1 mouse cellular context compared by ENCODE assay signal in the genomic region with DNA sequence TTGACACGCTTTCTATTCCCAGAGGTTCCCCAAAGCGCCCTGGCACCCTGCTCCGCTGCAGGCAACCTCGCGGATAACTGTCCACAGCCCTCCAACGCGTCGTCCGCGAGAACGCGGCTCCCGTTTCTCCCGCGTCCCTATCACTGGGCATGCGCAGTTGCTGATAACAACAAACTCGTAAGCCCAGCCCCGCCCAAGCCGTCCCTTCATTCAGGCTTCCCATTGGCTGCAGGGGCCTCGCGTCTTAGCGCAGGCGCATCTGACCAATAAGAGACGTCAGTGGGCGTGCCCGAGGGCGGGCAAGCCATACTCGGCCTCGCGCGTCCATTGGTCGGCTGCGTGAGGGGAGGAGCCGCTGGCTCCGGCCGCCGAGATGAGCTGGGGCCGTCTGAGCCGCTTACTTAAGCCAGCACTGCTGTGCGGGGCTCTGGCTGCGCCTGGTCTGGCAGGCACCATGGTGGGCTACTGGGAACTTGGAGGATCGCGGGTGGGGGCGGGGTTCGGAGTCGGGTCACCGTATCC.
A peak's percentile ranks its signal among the peaks of the same experiment; 100 is the strongest.
TF ChIP-seq lines count a peak whose summit lies in the region.

No protein-coding gene starts in this region.

TF ChIP-seq in MEL, 35 proteins besides CTCF, POLR2A, EP300 and RAD21:
- peak; percentile 69 for TF ChIP-seq MXI1 (IDR thresholded peaks at IDR 0.05; ENCODE audit: low read depth, low read length)
- no peak for TF ChIP-seq MYB (IDR thresholded peaks at IDR 0.05; ENCODE audit: low read depth, low read length)
- no peak for TF ChIP-seq USF1 (IDR thresholded peaks at IDR 0.05; ENCODE audit: low read depth, low read length)
- no peak for TF ChIP-seq ZC3H11A (IDR thresholded peaks at IDR 0.05; ENCODE audit: low read depth, low read length)
- TF ChIP-seq BHLHE40 (IDR thresholded peaks at IDR 0.05; ENCODE audit: borderline replicate concordance, low read depth, low read length), result no peak
- TF ChIP-seq GATA1 (IDR thresholded peaks at IDR 0.05; ENCODE audit: low read depth, low read length), result peak; percentile 78
- no peak; the same call in 1 of the 2 replicates for TF ChIP-seq KAT2A (conservative IDR thresholded peaks at IDR 0.05; ENCODE audit: low read depth, low read length)
- TF ChIP-seq NRF1 (IDR thresholded peaks at IDR 0.05; ENCODE audit: insufficient read depth, low read depth, low read length, poor library complexity, severe bottlenecking), result peak; percentile 91
- TF ChIP-seq POLR2AphosphoS2 (IDR thresholded peaks at IDR 0.05; ENCODE audit: low read length), result peak; percentile 97
- TF ChIP-seq POLR2AphosphoS5 (IDR thresholded peaks at IDR 0.05; ENCODE audit: borderline replicate concordance, low read depth, low read length), result no peak; the same call in 1 of the 2 replicates
- TF ChIP-seq SMC3 (IDR thresholded peaks at IDR 0.05; ENCODE audit: low read depth, low read length), result no peak
- TF ChIP-seq HCFC1 (IDR thresholded peaks at IDR 0.05; ENCODE audit: low read depth, low read length), result peak; percentile 75
- peak; percentile 66 for TF ChIP-seq SIN3A (IDR thresholded peaks at IDR 0.05; ENCODE audit: low read length)
- TF ChIP-seq TCF12 (IDR thresholded peaks at IDR 0.05; ENCODE audit: low read depth, low read length), result peak; percentile 76
- peak; percentile 97 for TF ChIP-seq ZMIZ1 (IDR thresholded peaks at IDR 0.05; ENCODE audit: low read depth, low read length)
- TF ChIP-seq USF2 (IDR thresholded peaks at IDR 0.05; ENCODE audit: borderline replicate concordance in 1 of 2, insufficient read depth in 1 of 2, low read depth in 1 of 2, low read length in 2 of 2), result no peak
- TF ChIP-seq GABPA (IDR thresholded peaks at IDR 0.05; ENCODE audit: low read depth, low read length), result no peak
- TF ChIP-seq JUND (IDR thresholded peaks at IDR 0.05; ENCODE audit: low read depth, low read length), result no peak
- TF ChIP-seq CHD1 (IDR thresholded peaks at IDR 0.05; ENCODE audit: low read depth, low read length), result no peak
- peak; percentile 85 for TF ChIP-seq TBP (IDR thresholded peaks at IDR 0.05; ENCODE audit: low read depth, low read length)
- no peak for TF ChIP-seq MAZ (IDR thresholded peaks at IDR 0.05; ENCODE audit: low read depth, low read length)
- no peak for TF ChIP-seq RCOR1 (IDR thresholded peaks at IDR 0.05; ENCODE audit: low read depth, low read length)
- TF ChIP-seq MYC (IDR thresholded peaks at IDR 0.05; ENCODE audit: low read depth, low read length), result peak; percentile 13; the same call in 1 of the 2 replicates
- TF ChIP-seq ZKSCAN1 (IDR thresholded peaks at IDR 0.05; ENCODE audit: low read depth, low read length), result no peak
- TF ChIP-seq ETS1 (IDR thresholded peaks at IDR 0.05; ENCODE audit: low read depth, low read length), result peak; percentile 45; the same call in 1 of the 2 replicates
- no peak for TF ChIP-seq UBTF (IDR thresholded peaks at IDR 0.05; ENCODE audit: borderline replicate concordance, insufficient read depth, low read depth, low read length)
- TF ChIP-seq CHD2 (IDR thresholded peaks at IDR 0.05; ENCODE audit: low read length), result peak; percentile 8; the same call in 1 of the 2 replicates
- TF ChIP-seq MEF2A (IDR thresholded peaks at IDR 0.05; ENCODE audit: extremely low read depth, insufficient replicate concordance, low read depth, low read length, poor library complexity, severe bottlenecking), result 0 out of 2 replicates have a peak, but pooled peaks have one; percentile 13
- TF ChIP-seq MAX (IDR thresholded peaks at IDR 0.05; ENCODE audit: low read length), result peak; percentile 97
- TF ChIP-seq ZNF384 (IDR thresholded peaks at IDR 0.05; ENCODE audit: low read depth, low read length), result no peak
- TF ChIP-seq E2F4 (IDR thresholded peaks at IDR 0.05; ENCODE audit: borderline replicate concordance, low read depth, low read length), result 0 out of 2 replicates have a peak, but pooled peaks have one; percentile 40
- no peak for TF ChIP-seq MAFK (IDR thresholded peaks at IDR 0.05; ENCODE audit: borderline replicate concordance, low read depth, low read length)
- no peak for TF ChIP-seq TAL1 (IDR thresholded peaks at IDR 0.05; ENCODE audit: low read length)
- TF ChIP-seq ELF1 (IDR thresholded peaks at IDR 0.05; ENCODE audit: low read depth, low read length), result no peak
- peak; percentile 97 for TF ChIP-seq NELFE (IDR thresholded peaks at IDR 0.05; ENCODE audit: low read depth, low read length)
